Mouse (Mus musculus): ENCODE measurements around the gene 2310011J03Rik. TPM values are rescaled to one million over a fixed set of nuclear protein-coding genes. Genes with fewer than 3 reads are reported as not detected.

The 2310011J03Rik gene
- 0.73 TPM for polyA plus RNA-seq (2014; fragmentation: Illumina TruSeq; extraction: RNeasy Lipid Tissue Mini Kit (QIAGEN cat#74804); ENCODE audit: low read depth, low replicate concordance)

DNA sequence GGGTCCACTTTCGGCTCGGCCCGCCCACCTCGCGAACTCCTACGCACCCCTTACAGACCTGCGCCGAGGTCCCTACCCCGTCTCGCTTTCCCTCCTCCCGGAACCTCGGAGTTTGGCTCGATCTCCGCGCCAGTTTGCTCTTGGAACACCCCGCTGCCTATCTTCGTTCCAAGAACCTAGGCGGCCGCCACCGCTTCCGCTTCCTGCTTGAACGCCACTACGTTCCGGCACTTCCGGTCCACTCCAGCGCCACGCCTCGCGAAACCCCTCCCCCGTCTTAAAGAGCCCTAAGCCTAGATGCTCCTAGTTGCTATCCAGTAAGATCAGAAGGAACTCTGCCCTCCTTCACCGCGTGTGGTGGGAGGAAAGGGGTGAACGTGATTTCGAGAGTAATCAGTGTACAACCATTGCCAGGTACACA, at the start of gene 2310011J03Rik:
TSS of gene 2310011J03Rik (minus strand) at position 198 of the 421 bp plus-strand sequence.

DNA sequence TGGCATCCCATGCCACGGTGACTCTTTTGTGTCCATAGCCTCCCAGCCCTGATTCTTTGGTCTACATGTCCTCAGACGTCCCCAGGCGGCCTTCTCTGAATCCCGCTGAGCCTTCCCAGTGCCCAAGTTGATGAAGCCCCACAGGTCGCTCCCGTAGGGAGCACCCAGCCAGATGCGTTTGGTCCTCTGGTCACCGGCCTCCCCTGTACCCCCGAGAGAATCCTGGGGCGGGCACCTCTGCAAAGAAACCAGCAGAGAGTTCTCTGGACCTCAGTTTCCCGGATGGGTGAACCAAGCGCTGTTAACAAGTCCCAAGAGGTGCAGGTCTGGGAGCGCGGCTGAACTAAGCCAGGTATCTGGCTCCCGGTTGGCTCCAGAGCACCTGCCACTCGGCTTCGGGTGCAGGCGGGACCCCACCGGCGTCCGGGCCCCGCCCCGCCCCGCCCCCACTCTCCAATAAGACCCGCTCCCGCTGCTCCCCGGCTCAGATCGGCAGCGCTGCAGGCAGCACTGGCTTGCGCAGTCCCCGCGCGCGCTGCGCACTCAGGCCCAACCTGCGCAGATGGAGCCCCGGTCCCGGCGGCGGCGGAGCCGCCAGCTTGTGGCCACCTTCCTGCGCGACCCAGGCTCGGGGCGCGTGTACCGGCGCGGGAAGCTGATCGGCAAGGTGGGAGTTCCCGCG, 35.8 kb upstream of the 2310011J03Rik start, which contains the start of gene Plk5:
TSS of gene Plk5 (plus strand) at position 459 of the 682 bp plus-strand sequence.

DNA sequence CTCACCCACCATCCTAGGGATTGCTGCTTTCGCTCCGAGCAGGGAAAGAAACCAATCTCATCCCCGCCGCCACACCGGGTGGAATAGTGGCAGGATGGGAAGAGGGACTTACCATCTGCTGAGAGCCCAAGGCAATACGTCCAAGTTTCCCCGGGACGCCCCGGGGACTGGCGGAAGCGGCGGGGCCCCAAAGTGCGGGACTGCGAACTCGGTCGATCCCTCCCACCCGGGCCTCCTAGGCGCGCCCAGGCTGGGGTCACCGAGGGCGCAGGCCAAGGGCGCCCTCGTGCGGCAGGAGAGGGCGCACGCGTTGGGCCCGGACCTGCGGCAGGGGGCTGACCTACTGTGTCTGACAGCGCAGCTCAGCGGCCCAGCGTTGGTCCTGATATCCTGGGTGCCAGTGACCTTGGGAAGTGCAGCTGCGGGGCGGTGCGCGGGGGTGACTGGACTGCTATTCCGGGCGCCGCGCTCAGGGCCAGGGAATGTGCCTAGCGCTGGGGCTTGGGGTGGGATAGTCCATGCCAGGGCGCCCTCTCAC, 28.0 kb upstream of the 2310011J03Rik start, which contains the start of gene Adamtsl5:
TSS of gene Adamtsl5 (minus strand) at position 169 of the 538 bp plus-strand sequence.

DNA sequence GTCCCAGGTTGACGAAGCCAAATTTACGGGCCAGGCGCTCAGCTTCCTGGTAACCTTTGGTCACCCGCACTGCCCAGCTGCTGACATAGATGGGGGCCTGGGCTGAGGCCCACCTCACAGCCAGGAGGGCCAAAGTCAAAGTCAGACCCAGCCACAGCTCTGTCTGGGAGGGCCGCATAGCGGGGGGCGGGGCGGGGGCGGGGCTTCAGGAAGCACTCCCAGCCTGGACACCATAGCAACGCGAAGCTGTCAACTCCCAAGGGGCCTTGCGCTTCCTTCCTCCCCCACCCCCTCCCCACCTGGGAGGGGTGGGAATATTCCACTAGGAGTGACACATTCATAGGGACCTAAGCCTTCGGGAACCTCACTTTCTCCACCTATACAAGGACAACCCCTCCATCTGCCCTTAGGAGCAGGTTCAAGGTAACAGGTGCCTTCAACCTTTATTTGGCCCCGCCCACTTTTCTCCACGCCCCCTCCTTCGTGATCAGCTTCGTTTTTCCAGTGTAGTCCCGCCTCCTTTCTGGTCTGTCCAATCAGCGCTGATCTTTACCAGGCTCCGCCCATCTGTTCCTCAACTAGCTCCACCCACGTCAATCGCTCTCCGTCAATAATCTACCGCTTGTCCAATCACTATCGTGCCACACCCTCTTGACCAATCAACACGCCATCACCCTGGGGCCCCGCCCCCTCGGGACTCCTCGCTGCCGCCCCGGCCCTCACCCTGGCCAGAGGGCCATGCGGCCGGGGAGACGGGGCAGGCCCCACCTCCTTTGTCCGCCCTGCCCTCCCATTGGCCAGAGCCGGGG, 9.1 kb upstream of the 2310011J03Rik start, which contains the start of the genes Pcsk4 and Reep6:
TSS of gene Pcsk4 (minus strand) at position 226 of the 809 bp plus-strand sequence.
TSS of gene Reep6 (plus strand) at position 681 of the 809 bp plus-strand sequence.

DNA sequence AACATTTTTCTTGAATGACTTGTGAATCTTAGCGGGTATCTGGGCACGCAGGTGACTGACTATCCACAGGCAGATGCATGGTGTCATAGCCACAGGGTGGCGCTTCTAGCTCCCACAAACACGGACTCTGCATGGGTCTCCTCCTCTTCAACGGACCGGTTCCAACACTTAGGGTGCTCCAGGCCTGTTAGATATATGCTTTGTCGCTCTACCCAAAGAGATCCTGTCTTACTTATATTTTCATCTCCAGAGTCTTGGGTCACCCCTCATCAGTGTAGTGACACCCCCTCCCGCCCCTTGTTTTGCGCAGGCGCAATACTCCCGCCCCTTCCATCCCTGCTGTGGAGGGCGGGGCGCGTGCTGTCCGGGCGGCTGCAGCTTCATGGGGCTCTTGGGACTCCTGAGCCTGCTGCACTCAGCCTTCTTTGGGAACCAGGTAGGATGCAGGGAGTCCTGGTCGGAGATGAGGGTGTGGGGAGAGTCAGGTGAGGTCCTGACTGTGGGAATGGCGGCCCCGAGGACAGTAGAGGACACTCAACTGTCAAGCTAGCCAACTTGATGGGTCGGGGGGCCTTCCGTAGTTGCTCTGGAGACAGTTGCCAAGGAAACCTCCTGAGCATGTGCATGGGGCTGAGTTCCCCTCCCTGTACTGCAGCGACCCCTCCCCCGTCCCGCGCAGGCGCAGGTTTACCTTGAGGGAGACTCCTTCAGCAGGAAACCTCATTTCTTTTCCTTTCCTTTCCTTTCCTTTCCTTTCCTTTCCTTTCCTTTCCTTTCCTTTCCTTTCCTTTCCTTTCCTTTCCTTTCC, 24.5 kb downstream of the 2310011J03Rik start, which contains the start of gene Apc2:
TSS of gene Apc2 (plus strand) at position 360 of the 808 bp plus-strand sequence.

DNA sequence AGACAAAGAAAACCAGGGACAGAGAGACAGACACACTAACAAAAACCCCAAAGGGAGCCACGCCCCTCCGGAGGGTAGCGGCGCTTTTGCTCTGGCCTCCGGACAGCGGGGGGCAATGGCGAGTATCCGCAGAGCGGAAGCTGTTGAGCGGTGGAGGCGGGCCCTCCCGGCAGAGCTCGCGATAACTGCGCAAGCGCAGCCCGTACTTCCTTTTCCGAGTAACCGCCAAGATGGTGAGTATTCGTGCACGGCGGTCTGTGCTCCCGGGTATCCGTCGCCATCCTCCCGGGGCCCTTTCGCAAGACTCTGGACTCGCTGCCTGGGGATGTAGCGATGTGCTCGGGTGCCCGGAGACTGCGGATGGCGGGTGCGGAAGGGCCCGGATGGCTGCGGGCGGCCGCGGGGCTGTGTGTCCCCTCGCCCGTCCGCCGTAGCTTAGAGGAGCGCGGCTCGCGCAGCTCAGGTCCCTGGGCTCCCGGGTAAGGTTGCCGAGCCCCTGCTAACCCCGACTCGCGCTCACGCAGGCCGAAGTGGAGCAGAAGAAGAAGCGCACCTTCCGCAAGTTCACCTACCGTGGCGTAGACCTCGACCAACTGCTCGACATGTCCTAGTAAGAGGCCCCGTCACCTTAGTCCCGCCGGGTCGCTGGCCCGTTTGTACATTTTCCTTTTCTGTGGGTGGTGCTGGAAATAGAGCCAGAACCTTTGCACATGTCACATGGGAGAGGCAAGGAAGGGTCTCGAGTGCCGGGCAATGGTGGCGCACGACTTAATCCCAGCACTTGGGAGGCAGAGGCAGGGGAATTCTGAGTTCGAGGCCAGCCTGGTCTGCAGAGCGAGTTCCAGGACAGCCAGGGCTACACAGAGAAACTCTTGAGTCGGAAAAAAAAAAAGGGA, 27.8 kb downstream of the 2310011J03Rik start, which contains the start of gene Rps15:
TSS of gene Rps15 (plus strand) at position 203 of the 896 bp plus-strand sequence.

Other genes with a start within 250 kb of the 2310011J03Rik start
- 0.24 TPM for gene Sbno2, start 215.0 kb downstream of the 2310011J03Rik start, polyA plus RNA-seq (2014; fragmentation: Illumina TruSeq; extraction: RNeasy Lipid Tissue Mini Kit (QIAGEN cat#74804); ENCODE audit: low read depth, low replicate concordance)
- gene Stk11, start 204.7 kb downstream of the 2310011J03Rik start, polyA plus RNA-seq (2014; fragmentation: Illumina TruSeq; extraction: RNeasy Lipid Tissue Mini Kit (QIAGEN cat#74804); ENCODE audit: low read depth, low replicate concordance), result 3.9 TPM
- gene Atp5d, start 181.9 kb downstream of the 2310011J03Rik start, polyA plus RNA-seq (2014; fragmentation: Illumina TruSeq; extraction: RNeasy Lipid Tissue Mini Kit (QIAGEN cat#74804); ENCODE audit: low read depth, low replicate concordance), result 0.85 TPM
- gene Cbarp, start 179.7 kb downstream of the 2310011J03Rik start, polyA plus RNA-seq (2014; fragmentation: Illumina TruSeq; extraction: RNeasy Lipid Tissue Mini Kit (QIAGEN cat#74804); ENCODE audit: low read depth, low replicate concordance), result not detected
- gene Midn, start 172.3 kb downstream of the 2310011J03Rik start, polyA plus RNA-seq (2014; fragmentation: Illumina TruSeq; extraction: RNeasy Lipid Tissue Mini Kit (QIAGEN cat#74804); ENCODE audit: low read depth, low replicate concordance), result 5.1 TPM
- 12.5 TPM for gene Cirbp, start 154.6 kb downstream of the 2310011J03Rik start, polyA plus RNA-seq (2014; fragmentation: Illumina TruSeq; extraction: RNeasy Lipid Tissue Mini Kit (QIAGEN cat#74804); ENCODE audit: low read depth, low replicate concordance)
- gene 1600002K03Rik, start 147.6 kb downstream of the 2310011J03Rik start, polyA plus RNA-seq (2014; fragmentation: Illumina TruSeq; extraction: RNeasy Lipid Tissue Mini Kit (QIAGEN cat#74804); ENCODE audit: low read depth, low replicate concordance), result not detected
- gene Efna2, start 141.1 kb downstream of the 2310011J03Rik start, polyA plus RNA-seq (2014; fragmentation: Illumina TruSeq; extraction: RNeasy Lipid Tissue Mini Kit (QIAGEN cat#74804); ENCODE audit: low read depth, low replicate concordance), result 0.40 TPM
- 3.0 TPM for gene Mum1, start 94.1 kb downstream of the 2310011J03Rik start, polyA plus RNA-seq (2014; fragmentation: Illumina TruSeq; extraction: RNeasy Lipid Tissue Mini Kit (QIAGEN cat#74804); ENCODE audit: low read depth, low replicate concordance)
- gene Ndufs7, start 71.4 kb downstream of the 2310011J03Rik start, polyA plus RNA-seq (2014; fragmentation: Illumina TruSeq; extraction: RNeasy Lipid Tissue Mini Kit (QIAGEN cat#74804); ENCODE audit: low read depth, low replicate concordance), result 4.1 TPM
- gene Gamt, start 59.5 kb downstream of the 2310011J03Rik start, polyA plus RNA-seq (2014; fragmentation: Illumina TruSeq; extraction: RNeasy Lipid Tissue Mini Kit (QIAGEN cat#74804); ENCODE audit: low read depth, low replicate concordance), result 1.3 TPM
- gene Dazap1, start 59.1 kb downstream of the 2310011J03Rik start, polyA plus RNA-seq (2014; fragmentation: Illumina TruSeq; extraction: RNeasy Lipid Tissue Mini Kit (QIAGEN cat#74804); ENCODE audit: low read depth, low replicate concordance), result 13.7 TPM
- not detected for gene Rps15, start 28.1 kb downstream of the 2310011J03Rik start, polyA plus RNA-seq (2014; fragmentation: Illumina TruSeq; extraction: RNeasy Lipid Tissue Mini Kit (QIAGEN cat#74804); ENCODE audit: low read depth, low replicate concordance)
- gene Apc2, start 24.6 kb downstream of the 2310011J03Rik start, polyA plus RNA-seq (2014; fragmentation: Illumina TruSeq; extraction: RNeasy Lipid Tissue Mini Kit (QIAGEN cat#74804); ENCODE audit: low read depth, low replicate concordance), result not detected
- not detected for gene Pcsk4, start 9.0 kb upstream of the 2310011J03Rik start, polyA plus RNA-seq (2014; fragmentation: Illumina TruSeq; extraction: RNeasy Lipid Tissue Mini Kit (QIAGEN cat#74804); ENCODE audit: low read depth, low replicate concordance)
- gene Reep6, start 9.4 kb upstream of the 2310011J03Rik start, polyA plus RNA-seq (2014; fragmentation: Illumina TruSeq; extraction: RNeasy Lipid Tissue Mini Kit (QIAGEN cat#74804); ENCODE audit: low read depth, low replicate concordance), result 1.3 TPM
- gene Adamtsl5, start 27.9 kb upstream of the 2310011J03Rik start, polyA plus RNA-seq (2014; fragmentation: Illumina TruSeq; extraction: RNeasy Lipid Tissue Mini Kit (QIAGEN cat#74804); ENCODE audit: low read depth, low replicate concordance), result 0.12 TPM
- not detected for gene Plk5, start 35.9 kb upstream of the 2310011J03Rik start, polyA plus RNA-seq (2014; fragmentation: Illumina TruSeq; extraction: RNeasy Lipid Tissue Mini Kit (QIAGEN cat#74804); ENCODE audit: low read depth, low replicate concordance)
- 2.8 TPM for gene Mex3d, start 67.1 kb upstream of the 2310011J03Rik start, polyA plus RNA-seq (2014; fragmentation: Illumina TruSeq; extraction: RNeasy Lipid Tissue Mini Kit (QIAGEN cat#74804); ENCODE audit: low read depth, low replicate concordance)
- not detected for gene Mbd3, start 79.0 kb upstream of the 2310011J03Rik start, polyA plus RNA-seq (2014; fragmentation: Illumina TruSeq; extraction: RNeasy Lipid Tissue Mini Kit (QIAGEN cat#74804); ENCODE audit: low read depth, low replicate concordance)
- gene Uqcr11, start 86.3 kb upstream of the 2310011J03Rik start, polyA plus RNA-seq (2014; fragmentation: Illumina TruSeq; extraction: RNeasy Lipid Tissue Mini Kit (QIAGEN cat#74804); ENCODE audit: low read depth, low replicate concordance), result not detected
- gene Tcf3, start 113.1 kb upstream of the 2310011J03Rik start, polyA plus RNA-seq (2014; fragmentation: Illumina TruSeq; extraction: RNeasy Lipid Tissue Mini Kit (QIAGEN cat#74804); ENCODE audit: low read depth, low replicate concordance), result 1.3 TPM
- gene Onecut3, start 174.3 kb upstream of the 2310011J03Rik start, polyA plus RNA-seq (2014; fragmentation: Illumina TruSeq; extraction: RNeasy Lipid Tissue Mini Kit (QIAGEN cat#74804); ENCODE audit: low read depth, low replicate concordance), result not detected
- gene Atp8b3, start 218.6 kb upstream of the 2310011J03Rik start, polyA plus RNA-seq (2014; fragmentation: Illumina TruSeq; extraction: RNeasy Lipid Tissue Mini Kit (QIAGEN cat#74804); ENCODE audit: low read depth, low replicate concordance), result not detected
- 0.16 TPM for gene Rexo1, start 241.0 kb upstream of the 2310011J03Rik start, polyA plus RNA-seq (2014; fragmentation: Illumina TruSeq; extraction: RNeasy Lipid Tissue Mini Kit (QIAGEN cat#74804); ENCODE audit: low read depth, low replicate concordance)

Data from kidney, adult 10 weeks (tissue).